Mouse (Mus musculus) telencephalon, adult 2 months (tissue): ENCODE data around the gene Gm20671.
A peak's percentile ranks its signal among the peaks of the same experiment; 100 is the strongest.
"Not testable (repeated sequence)": the region's sequence is repeated elsewhere in the genome, so short reads cannot be mapped to it uniquely, and the experiment has no call there.

Experiments
- DNase-seq: peaks from one replicate; pipeline ENCODE4 v3.0.0-alpha.2; 2011; ENCODE audit warnings: low read depth, low spot score

Gene Gm20671

DNA sequence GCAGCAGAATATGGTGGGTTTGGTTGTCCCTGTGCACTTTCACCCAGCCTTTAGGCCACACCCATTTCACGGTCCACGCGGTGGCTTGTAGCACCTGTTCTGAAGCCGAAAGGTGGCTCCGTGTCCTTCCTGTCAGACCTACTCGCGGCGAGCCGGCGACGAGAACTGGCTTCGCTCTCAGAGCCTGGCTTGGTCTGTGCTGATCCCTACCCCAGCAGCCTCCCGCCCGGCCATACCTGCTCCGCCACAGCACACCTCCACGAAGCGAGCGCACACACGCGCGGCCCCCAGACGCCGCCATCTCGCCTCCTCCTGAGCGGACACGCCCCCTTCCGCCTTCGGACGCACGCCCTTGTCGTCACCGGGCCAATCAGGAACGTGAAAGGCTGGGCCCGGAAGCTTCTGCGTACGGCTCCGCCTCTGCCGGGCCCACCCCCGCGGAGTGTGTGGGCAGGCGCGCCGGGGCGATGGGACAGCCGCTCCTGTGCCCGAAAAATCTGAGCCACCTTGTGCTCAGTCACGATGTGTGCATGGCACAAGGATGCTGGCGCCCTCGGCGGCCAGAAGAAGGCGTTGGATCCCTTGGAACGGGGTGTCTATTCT is 41.5 kb downstream of the Gm20671 start, which contains the start of gene Pisd:
Pisd (minus strand) TSS at position 334 of the 603 bp plus-strand sequence.
- peak; percentile 92 for DNase-seq

DNA sequence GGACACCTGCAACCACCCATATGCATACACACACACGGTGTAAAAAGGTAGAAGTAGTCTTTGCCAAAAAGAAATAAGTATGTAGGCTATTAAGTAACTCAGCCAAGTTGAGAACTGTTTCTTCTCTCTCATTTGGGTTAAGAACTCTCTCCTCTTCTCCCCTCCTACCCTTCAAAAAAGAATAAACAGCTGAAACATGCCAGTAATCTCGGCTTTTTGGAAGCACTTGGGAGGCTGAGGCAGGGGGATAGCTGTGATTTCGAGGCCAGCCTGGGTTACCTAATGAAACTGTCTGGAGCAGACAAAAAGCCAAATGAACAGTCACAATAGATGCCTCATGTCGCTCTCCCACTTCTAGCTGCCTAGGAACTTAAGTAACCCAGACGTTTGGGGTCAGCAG is 42.2 kb downstream of the Gm20671 start:
- DNase-seq: no peak

DNA sequence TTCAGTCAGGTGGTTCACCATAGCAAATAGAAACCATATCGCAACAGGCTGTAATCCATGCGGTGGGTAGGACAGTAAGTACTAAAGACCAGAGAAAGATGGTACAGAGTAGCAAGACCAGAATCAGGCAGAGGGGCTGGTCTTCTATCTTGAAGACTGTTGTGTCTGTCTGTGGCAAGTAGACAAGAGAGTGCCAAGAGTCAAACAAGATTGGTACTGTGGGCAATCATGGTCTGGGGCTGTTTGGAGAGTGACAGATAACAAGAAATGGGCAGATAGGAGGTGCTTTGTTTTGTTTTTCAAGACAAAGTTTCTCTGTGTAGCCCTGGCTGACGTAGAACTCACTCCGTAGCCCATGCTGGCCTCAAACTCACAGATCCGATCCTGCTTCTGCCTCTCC is 45.3 kb downstream of the Gm20671 start:
- no peak for DNase-seq

DNA sequence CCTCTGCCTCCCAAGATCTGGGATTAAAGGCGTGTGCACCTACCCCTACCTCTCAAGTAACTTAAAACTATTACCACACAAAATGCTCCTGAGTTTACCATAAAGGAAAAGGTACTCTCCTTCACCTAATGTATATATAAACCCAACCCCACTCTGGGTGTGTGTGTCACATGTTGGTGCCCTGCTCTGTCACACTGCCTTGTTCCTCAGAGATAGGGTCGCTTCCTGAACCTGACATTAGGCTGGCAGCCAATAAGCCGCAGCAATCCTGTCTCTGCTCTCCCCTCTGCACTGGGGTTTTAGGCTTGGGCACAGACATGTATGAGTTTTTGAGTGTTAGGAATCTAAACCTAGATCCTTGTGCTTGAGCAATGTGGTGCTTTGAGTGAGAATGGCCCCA is 48.7 kb downstream of the Gm20671 start:
- DNase-seq: no peak

DNA sequence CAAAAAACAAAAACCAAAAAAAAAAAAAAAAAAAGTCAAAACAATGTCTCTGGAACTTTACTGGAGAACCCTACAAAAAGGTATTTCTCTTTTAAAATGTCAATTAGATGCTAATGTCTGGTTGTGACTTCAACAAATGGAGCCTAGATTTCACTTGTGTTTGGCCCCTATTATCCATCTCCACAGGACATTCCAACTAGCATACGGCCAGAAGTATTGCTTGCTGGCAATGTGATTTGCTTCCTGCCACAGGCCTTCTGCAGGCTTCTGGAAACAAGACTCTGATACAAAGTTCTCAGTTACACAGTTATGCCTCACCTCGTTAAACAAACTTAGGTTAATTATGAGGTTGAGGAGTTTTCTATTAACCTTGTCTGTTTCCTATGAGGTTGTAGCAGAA is 54.5 kb downstream of the Gm20671 start:
- no peak for DNase-seq

DNA sequence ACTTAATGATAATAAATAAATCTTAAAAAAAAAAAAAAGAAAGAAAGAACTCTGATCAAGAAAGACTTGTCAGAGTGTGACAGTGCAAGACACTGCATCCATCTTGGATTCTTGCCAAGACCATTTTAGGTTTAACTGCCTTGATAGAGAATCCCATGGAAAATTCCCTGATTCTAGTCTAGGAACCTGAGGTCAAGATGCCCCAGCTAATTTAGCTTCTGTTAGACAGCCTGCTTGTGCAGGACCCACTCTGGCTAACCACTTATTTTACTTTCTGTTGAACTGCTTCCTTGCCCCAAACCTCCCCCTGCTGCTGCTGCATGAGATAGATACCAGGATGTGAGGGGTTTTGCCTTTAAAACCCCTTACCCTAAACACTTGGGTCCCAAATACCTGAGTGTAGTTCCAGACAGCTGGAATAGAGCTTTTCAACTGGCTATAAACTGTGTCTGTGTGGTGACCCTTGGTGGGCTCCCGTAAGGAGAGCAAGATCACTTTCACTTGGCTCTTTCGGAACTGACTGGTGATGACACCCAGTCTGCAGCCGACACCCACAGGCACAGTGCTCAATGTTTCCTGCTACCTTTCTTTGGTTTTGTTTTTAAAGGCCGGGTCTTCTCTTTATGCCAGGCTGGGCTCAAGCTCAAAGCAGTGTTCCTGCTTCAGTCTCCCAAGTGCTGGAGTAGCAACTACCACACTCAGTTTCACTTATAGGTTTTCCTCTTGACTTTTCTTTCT is 59.1 kb downstream of the Gm20671 start:
- no peak for DNase-seq

DNA sequence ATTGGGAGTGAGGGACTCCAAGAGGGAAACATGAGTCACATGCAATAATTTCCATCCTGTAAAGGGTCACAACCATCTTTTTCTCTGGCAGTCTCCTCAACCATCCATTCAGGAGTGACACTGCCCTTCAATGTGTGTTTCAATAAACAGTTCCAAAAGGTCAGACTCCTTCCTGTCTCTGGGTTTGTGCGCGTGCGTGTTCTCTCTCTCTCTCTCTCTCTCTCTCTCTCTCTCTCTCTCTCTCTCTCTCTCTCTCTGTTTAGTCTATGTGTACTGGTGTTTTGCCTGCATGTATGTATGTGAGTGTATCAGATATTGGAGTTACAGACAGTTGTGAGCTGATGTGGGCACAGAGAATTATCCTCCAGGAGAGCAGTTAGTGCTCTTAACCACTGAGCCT is 59.9 kb downstream of the Gm20671 start:
- no peak for DNase-seq

DNA sequence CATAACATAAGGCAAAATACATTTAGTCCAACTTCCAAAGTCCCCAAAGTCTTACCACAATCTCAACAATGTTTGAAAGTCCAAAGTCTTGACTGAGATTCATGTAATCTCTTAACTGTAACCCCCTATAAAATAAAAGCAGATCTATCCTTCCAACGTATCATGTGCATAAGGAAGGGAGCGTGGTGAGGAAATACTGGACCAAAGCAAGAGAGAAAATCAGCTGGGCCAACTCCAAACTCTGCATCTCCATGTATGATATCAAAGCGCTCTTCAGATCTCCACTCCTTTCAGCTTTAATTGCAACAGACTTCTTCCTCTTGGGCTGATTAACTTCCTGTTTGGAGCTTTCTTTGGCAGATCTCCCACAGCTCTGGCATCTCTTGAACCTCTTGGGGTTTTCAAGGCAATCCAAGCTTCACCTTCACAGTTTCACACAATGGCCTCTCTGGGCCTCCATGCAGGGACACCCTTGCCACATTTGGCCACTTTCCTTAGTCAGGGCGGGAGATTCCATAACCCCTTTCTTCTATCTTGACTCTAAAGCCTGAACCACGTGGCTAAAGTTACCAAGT is 65.3 kb downstream of the Gm20671 start:
- no peak for DNase-seq

DNA sequence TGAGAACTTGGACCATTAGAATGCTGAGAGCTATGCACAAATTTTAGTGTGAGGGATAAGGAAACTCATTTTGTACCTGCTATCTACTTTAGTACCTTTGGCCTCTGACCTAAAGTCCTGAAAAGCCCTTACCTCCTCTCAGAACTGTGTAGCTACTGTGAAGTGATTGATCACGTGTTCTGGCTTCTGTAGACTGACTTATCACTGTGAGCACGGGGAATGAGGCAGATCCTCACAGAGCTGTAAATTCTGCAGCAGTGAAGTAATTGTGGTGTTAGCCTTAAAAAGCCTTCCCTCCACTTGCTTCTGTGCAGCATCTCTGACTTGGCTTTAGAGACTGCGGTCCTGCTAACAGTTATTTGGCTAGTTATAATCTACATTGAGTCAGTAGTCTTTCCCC is 66.1 kb downstream of the Gm20671 start:
- no peak for DNase-seq

DNA sequence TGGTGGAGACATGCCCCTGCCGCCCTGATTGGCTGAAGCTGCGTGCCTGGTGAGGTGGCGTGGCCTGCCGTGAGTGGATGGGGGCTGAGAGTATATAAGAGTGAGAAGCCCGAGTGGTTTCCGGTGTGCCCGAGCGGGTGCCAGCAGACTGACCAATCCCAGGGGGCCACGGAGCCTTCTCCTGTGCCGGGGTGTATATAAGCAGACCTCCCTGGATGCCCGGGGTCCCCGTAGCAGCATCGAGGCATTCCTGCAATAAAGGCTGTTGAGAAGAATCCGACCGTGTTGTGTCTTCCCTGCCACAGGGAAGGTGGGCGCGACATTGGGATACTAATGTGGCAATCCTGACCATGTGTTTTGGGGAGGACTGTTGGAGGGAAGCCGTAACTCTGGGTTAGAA is 66.6 kb downstream of the Gm20671 start:
- not testable (repeated sequence) for DNase-seq

DNA sequence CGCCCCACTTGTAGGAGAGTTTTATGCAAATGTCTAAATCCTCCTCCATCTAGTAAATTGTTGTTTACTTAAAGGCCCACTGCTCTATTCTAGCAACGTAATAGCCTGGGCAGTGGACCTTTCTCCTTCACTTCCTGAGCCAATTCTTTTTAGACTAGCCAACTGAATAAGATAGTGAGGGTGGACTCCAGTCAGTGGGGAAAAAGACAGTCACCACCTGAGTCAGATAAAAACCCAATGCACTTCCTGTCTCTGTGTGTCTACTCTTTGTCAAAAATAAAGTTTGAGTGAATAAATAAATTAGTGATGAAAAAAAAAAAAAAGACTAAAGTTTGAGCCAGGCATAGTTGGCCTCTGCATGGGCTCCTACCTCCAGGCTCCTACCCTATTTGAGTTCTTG is 67.2 kb downstream of the Gm20671 start:
- no peak for DNase-seq

DNA sequence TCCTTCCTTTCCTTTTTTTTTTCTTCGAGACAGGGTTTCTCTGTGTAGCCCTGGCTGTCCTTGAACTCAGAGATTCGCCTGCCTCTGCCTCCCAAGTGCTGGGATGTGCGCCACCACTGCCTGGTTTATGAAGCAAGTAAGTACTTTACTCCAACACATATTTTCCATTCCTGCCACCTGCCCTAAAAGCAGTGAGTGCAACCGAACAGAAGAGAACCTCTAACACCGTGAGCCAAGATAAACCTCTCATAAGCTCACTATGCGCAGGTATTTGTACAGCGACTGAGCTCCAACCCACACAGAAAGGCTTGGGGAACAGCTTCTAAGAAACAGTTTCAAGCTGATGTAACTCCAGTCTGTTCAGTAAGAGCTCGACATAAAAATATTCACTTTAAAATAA is 70.8 kb downstream of the Gm20671 start:
- DNase-seq: no peak

DNA sequence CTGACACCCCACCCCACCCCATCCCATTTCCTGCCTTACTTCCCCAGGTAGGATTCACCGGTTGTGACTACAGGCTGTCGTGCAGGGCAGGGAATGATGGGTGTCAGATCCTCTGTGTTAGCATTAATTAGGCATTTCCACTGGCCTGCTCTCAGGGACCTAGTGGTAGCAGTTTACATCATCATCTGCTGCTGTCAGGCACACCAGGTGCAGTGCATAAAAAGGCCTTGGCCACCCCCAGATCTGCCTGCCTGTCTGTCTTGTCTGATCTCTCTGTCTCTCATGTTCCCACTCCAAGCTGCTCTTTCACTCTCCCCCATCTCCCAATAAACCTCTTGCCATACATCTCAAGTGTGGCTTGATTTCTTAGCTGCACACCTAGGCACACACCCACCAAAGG is 75.2 kb downstream of the Gm20671 start:
- no peak for DNase-seq

DNA sequence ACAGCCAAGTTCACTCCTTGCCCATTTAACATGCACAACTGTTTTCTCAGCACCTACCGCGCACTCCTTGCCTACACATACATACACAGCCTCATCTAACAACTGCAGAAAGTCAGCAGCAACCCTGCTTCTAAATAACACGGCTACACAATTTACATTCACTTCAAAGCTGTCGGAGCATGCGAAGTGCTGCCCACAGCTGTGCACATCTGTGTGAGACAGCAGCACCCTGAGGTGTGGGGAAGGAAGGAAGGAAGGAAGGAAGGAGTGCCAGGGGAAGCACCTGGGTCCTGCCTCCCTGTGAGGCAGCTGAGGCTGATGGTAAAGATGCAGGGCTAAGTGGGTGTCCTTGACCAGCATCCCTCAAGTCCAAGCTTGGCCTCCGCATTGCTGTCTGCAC is 78.0 kb downstream of the Gm20671 start:
- no peak for DNase-seq

DNA sequence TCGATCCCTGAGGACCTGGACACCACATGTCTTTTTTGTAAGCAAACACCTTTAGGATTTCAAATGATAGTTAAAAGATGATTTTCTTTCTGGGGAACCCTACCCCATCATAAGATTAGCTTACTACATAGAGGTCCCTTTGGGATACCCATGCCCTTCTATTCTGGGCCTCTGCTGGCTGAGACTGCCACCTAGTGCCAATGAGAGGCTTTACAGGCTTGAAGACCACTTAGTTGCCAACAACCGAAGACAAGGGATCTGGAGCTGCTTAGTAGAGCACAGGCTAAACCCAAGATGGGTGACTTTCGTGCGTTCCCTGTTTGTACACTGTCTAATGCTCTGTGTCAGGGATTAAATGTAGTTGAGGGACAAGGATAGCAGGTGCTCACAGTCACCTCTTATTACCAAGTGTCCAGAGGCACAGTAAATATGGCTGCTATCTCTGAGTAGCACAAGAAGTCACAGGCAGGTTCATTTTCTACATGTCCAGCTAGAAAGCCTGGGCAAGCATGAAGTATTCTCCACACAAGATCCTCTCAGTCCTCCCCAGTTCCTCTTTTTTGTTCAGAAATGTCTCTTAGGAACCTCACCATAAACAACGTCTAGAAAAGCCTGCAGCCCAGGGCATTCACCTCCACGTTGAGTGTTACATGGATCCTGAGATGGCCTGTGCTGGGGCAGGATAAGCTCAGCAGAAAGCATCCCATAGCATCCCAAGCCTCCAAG is 79.1 kb downstream of the Gm20671 start:
- no peak for DNase-seq

DNA sequence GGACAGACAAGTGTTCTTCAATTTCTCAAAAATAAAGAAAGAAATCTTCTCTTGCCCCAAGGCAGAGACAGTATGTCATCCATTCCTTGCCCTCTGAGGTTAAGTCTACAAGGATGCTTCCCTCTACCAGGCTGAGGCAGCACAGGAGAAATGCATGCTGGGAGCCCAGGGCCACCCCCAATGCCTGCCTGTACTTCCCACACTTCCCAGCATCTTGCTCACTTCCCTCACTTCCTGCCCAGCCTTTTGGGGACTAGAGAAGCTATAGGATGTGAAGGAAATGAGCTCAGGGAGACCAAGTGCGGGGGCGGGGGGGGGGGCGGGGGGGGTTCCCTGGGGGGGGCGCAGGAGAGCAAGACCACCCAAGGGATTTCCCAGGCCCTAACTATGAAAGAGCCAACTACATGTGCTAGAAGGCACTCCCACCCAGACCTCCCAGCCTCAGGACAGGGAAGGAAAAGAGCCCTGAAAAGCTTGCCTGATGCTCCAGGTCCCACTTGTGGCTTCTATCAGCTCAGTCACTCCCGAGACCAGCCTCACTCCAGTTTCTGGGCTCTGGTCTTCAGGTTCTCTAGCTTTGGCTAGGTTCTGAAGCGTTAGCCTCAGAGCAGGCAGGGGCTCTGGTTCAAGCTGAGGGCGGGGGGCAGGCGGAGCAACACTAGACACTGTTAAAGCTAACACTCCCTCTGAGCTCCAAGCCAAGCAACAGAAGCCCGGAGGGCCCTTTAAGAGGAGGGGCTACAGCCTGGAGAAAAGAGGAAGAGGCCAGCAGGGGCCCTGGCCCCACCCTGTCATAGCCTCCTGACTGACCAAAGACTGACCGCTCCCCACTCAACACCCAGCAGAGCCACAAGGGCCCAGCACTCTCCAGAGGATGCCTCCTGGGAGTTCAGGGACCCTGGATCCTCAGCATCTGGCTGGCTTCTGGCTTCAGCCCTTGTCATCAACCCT is 80.9 kb downstream of the Gm20671 start:
- DNase-seq: no peak

DNA sequence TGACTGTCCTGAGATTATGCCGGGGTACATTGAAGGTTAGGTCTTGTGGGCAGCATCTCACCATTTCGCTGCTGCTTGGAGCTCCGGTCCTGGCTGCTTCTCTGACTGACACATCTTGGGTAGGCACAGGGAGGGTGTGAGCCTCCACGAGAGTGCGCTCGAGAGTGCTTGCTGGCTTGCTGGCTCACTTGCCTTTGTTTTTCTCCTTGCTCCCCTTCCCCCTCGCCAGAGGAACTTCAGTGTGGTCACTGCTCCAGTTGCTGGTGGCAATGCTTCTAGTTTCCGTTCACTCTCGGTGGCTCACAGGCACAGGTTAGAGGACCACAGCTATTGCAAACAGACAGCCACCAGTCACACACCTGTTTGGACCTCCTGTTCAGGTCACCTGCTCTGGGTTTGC is 84.8 kb downstream of the Gm20671 start:
- peak; percentile 72 for DNase-seq

DNA sequence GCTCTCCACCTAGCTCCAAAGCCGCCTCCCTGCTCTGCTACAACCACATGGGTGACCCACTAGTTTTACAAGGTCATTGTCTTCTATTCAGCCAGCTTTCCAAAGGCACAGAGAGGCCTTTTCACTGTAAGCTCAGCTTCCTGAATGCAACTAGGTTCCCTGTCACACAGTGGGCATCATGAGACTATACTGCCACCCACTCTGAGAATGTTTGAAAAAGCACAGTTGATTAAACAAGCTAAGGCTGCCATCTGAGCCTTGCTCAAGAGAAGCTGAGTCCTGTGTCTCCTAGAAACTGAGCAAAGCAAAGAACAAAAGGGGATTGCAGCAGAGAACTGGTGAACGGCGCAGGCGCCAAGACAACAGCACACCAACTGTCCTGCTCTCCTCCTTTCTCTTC is 85.5 kb downstream of the Gm20671 start:
- DNase-seq: peak; percentile 60

DNA sequence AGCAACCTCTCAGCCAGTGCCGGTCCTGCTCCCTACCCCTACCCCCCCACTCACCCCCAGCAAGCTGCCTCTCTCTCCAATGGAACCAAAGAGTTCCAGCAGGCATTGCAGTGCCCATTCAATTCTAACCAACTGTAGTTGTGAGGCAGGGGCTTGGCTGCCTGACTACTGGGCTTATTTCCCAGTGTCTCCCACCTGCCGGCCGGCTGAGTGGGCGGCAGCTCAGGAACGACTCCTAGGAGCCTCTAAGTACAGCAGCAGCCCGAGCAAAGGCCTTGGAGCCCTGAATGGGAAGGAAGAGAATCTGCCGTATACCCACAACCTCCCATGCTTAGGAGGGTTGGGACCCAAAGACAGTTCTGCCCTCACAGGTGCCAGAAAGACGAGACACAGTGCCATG is 86.1 kb downstream of the Gm20671 start:
- DNase-seq: not testable (repeated sequence)

DNA sequence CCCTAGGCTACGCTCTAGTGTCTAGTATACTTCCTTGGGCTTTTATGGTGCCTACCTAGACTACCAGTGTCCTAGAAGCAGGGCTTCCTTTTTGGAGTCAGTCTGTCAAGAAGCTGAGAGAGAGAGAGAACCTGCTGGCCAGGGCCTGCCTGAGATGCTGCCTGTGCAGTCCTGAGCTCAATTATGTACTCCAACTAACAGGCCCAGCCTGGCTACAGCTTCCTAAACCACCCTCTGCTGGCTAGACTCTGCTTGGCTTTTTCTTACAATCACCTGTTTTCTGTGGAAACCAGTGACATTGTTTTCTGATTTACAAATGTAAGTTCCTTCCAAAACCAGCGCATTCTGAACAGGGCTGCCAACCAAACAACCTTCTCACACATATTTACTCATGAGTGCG is 86.8 kb downstream of the Gm20671 start:
- DNase-seq: no peak

DNA sequence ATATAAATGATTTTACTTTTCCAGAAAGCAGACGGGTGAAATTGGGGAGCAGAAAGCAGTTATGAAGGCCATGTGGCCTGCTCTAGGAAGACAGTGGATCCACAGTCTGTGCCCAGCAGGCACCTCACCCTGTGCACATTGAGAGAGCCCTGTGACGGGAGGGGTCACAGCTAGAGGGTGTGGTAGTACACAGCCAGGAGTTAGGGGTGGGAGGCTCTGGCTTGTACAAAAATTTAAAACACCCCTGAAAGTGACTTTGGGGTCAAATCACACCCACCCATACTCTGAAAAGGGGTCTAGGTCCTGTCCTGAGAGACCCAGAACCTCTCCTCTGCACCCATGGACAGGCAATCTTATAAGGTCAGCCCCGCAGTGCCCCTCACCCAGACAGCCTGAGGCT is 90.1 kb downstream of the Gm20671 start:
- DNase-seq: not testable (repeated sequence)
